Comparison of ENCODE assay signal across 8 mouse cellular contexts in the genomic region with DNA sequence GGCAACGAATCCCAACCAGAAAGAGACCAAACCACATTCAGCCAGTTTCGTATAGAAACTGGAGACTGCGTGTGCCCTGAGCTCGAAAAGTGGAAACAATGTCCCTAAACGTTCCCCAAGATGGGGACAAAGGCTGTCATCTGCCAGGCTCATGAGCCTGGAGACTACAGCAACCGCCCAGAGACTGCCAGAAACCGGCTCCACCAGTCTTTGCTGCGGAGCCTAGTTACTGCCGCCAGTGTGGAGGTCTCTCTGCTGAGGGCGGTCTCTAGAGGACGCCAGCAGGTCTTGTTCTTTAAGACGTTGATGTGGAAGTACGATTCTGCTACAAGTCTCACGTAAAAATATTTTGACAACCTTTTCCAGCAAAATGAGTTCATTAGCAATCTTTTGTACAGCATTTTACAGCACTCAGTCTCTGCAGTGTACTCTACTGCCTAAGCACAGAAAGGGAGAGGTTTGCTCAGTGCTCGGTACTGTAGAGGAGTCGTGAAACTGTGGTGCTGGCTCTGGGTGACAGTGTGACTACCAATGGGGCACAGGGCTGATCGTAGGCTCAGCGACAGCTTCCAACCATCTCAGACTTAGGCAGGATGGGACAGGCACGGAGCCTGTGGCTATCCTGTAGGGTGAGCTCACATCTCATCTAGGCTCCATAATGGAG. TPM values are rescaled to one million over a fixed set of nuclear protein-coding genes. Genes with fewer than 3 reads are reported as not detected.
DNase-seq lines count a peak whose midpoint lies in the region; ATAC-seq lines count a peak whose summit lies in the region.

No protein-coding gene starts in this region.

- WGBS in heart, embryonic 12.5 days = 15% methylated on average over 19 of the region's 19 CpGs
- 13% methylated on average over 19 of the region's 19 CpGs for WGBS in intestine, embryonic 15.5 days
- 13% methylated on average over 19 of the region's 19 CpGs for WGBS in stomach, embryonic 14.5 days

- no peak for DNase-seq in heart, adult 9 months (ENCODE audit: low spot score in 2 of 2)
- DNase-seq in right cerebral cortex, postnatal 4 days = peak; percentile 25
- no peak for DNase-seq in right cerebral cortex, postnatal 14 days
- no peak for DNase-seq in c-Kit-positive CD71-positive TER-119-positive erythroid progenitor cells, embryonic 14.5 days (ENCODE audit: low spot score)
- DNase-seq in cerebellum, postnatal 4 days (ENCODE audit: low spot score in 2 of 2) = no peak

- peaks cover 75% of the 10 kb centered on the region for H3K27me3 ChIP-seq in heart, embryonic 12.5 days (replicated peaks)
- H3K27me3 ChIP-seq in intestine, embryonic 15.5 days (replicated peaks) = peaks cover 47% of the 10 kb centered on the region
- peaks cover 24% of the 10 kb centered on the region for H3K27me3 ChIP-seq in stomach, embryonic 14.5 days (ENCODE audit: control insufficient read depth, insufficient read depth, low read length)

- no peaks in the 10 kb centered on the region for H3K9me3 ChIP-seq in heart, embryonic 12.5 days (replicated peaks)
- no peaks in the 10 kb centered on the region for H3K9me3 ChIP-seq in intestine, embryonic 15.5 days
- no peaks in the 10 kb centered on the region for H3K9me3 ChIP-seq in stomach, embryonic 14.5 days (ENCODE audit: control insufficient read depth, low read depth, low read length)

- peak overlapping the region; percentile 61 for H3K4me3 ChIP-seq in heart, embryonic 12.5 days
- H3K4me3 ChIP-seq in intestine, embryonic 15.5 days (replicated peaks) = peak overlapping the region; percentile 44
- peak overlapping the region; percentile 41 for H3K4me3 ChIP-seq in stomach, embryonic 14.5 days (ENCODE audit: low read depth, low read length)

- no peaks in the 10 kb centered on the region for H3K36me3 ChIP-seq in heart, embryonic 12.5 days
- no peaks in the 10 kb centered on the region for H3K36me3 ChIP-seq in intestine, embryonic 15.5 days
- no peaks in the 10 kb centered on the region for H3K36me3 ChIP-seq in stomach, embryonic 14.5 days (ENCODE audit: control insufficient read depth, insufficient read depth, low read length)

- no peak overlapping the region for H3K27ac ChIP-seq in heart, embryonic 12.5 days (ENCODE audit: poor library complexity, severe bottlenecking)
- H3K27ac ChIP-seq in intestine, embryonic 15.5 days = no peak overlapping the region
- H3K27ac ChIP-seq in stomach, embryonic 14.5 days (ENCODE audit: low read length) = no peak overlapping the region

- peak overlapping the region; percentile 28; the same call in 1 of the 2 replicates for H3K9ac ChIP-seq in heart, embryonic 12.5 days
- no peak overlapping the region for H3K9ac ChIP-seq in intestine, embryonic 15.5 days
- H3K9ac ChIP-seq in stomach, embryonic 14.5 days (replicated peaks; ENCODE audit: low read depth, low read length) = no peak overlapping the region

- ATAC-seq in heart, embryonic 12.5 days (ENCODE audit: insufficient number of reproducible peaks, low FRiP score) = no peak
- ATAC-seq in intestine, embryonic 15.5 days = peak; percentile 76
- peak; percentile 47; the same call in 1 of the 2 replicates for ATAC-seq in stomach, embryonic 14.5 days (ENCODE audit: insufficient number of reproducible peaks, insufficient read depth, low FRiP score, low read depth)

- peak overlapping the region; percentile 90 for H3K4me2 ChIP-seq in heart, embryonic 12.5 days
- H3K4me2 ChIP-seq in intestine, embryonic 15.5 days (replicated peaks) = peak overlapping the region; percentile 92
- peak overlapping the region; percentile 74 for H3K4me2 ChIP-seq in stomach, embryonic 14.5 days (replicated peaks; ENCODE audit: low read depth, low read length)

- H3K4me1 ChIP-seq in heart, embryonic 12.5 days (replicated peaks) = peaks cover 19% of the 10 kb centered on the region
- H3K4me1 ChIP-seq in intestine, embryonic 15.5 days (replicated peaks) = peaks cover 8% of the 10 kb centered on the region
- H3K4me1 ChIP-seq in stomach, embryonic 14.5 days (ENCODE audit: control insufficient read depth, insufficient read depth, low read length) = peaks cover 4% of the 10 kb centered on the region; the same call in 1 of the 2 replicates

RNA-seq across cellular contexts. Expression of gene Adra1d, which starts 15.2 kb away (rescaled TPM):
- polyA plus RNA-seq in heart, embryonic 12.5 days (2016; fragmentation: Nextera tagmentation; extraction: Ambion mirVana) = 0.23 and 0.45 TPM in 2 replicates
- 0.45 and 0.56 TPM in 2 replicates for polyA plus RNA-seq in intestine, embryonic 15.5 days (2015; fragmentation: Nextera tagmentation; extraction: Ambion mirVana)
- polyA plus RNA-seq in stomach, embryonic 14.5 days (2014; fragmentation: Nextera tagmentation; extraction: Ambion mirVana) = 0.17 and 0.22 TPM in 2 replicates

RNA-seq across cellular contexts. Expression of gene Smox, which starts 55.6 kb away (rescaled TPM):
- polyA plus RNA-seq in heart, embryonic 12.5 days (2016; fragmentation: Nextera tagmentation; extraction: Ambion mirVana) = 21.0 and 21.3 TPM in 2 replicates
- polyA plus RNA-seq in intestine, embryonic 15.5 days (2015; fragmentation: Nextera tagmentation; extraction: Ambion mirVana) = 23.3 and 24.0 TPM in 2 replicates
- 28.5 and 29.1 TPM in 2 replicates for polyA plus RNA-seq in stomach, embryonic 14.5 days (2014; fragmentation: Nextera tagmentation; extraction: Ambion mirVana)
